Mouse (Mus musculus) limb, embryonic 15.5 days (tissue): Measurements from ENCODE around the gene Fam104a. TPM values are rescaled to one million over a fixed set of nuclear protein-coding genes. Genes with fewer than 3 reads are reported as not detected.

Source experiments
- ATAC-seq: fragments of 200-750 bp; cut with Nextera tagmentation; 2 replicates; pipeline ENCODE4 v1.8.0; 2017; ENCODE audit warnings: low read depth, moderate TSS enrichment; ENCODE audit not compliant: insufficient number of reproducible peaks, low FRiP score, low TSS enrichment
- H3K27ac ChIP-seq: fragments of 300-500 bp; sonication (generic); 2 replicates; pipeline ENCODE4 v1.5.1; 2015; ENCODE audit warnings: moderate library complexity, mild to moderate bottlenecking, inconsistent platforms
- H3K27me3 ChIP-seq: fragments of 300-500 bp; sonication (generic); 2 replicates; pipeline ENCODE4 v1.6.1; 2015; ENCODE audit warnings: inconsistent platforms
- H3K36me3 ChIP-seq: fragments of 300-500 bp; sonication (generic); 2 replicates; pipeline ENCODE4 v1.6.1; 2015; ENCODE audit warnings: inconsistent platforms
- H3K4me1 ChIP-seq: fragments of 300-500 bp; sonication (generic); 2 replicates; pipeline ENCODE4 v1.6.1; 2015; ENCODE audit warnings: inconsistent platforms
- H3K4me2 ChIP-seq: fragments of 300-500 bp; sonication (generic); 2 replicates; pipeline ENCODE4 v1.6.1; 2015; ENCODE audit warnings: mild to moderate bottlenecking, inconsistent platforms
- H3K4me3 ChIP-seq: fragments of 300-500 bp; sonication (generic); 2 replicates; pipeline ENCODE4 v1.5.1; 2015; ENCODE audit warnings: mild to moderate bottlenecking, inconsistent platforms
- H3K9ac ChIP-seq: fragments of 300-500 bp; sonication (generic); 2 replicates; pipeline ENCODE4 v1.6.1; 2015; ENCODE audit warnings: inconsistent platforms
- H3K9me3 ChIP-seq: fragments of 300-500 bp; sonication (generic); 2 replicates; pipeline ENCODE4 v1.6.1; 2016; ENCODE audit warnings: inconsistent platforms
- WGBS: fragments of 180-500 bp; shearing (Covaris S2); methylation state at CpG from one replicate; pipeline ENCODE4 v1.1.7; 2015; 5-methylcytosine and 5-hydroxymethylcytosine counted together
- polyA plus RNA-seq: library from polyadenylated mRNA; unstranded; fragments of >200 nt; fragmentation: Nextera tagmentation; extraction: Ambion mirVana; gene quantifications from 2 replicates; pipeline ENCODE4 v1.2.1, GENCODE M21; 2015

Fam104a gene
- polyA plus RNA-seq, 1 experiment from 2014 or later, result 46.0 TPM

- H3K4me2 ChIP-seq, result no peak overlapping the region
- H3K27ac ChIP-seq, result no peak overlapping the region
- H3K27me3 ChIP-seq, result no peaks in the 10 kb centered on the region
- H3K4me3 ChIP-seq, result no peak overlapping the region
- ATAC-seq, result no peak
- no peaks in the 10 kb centered on the region for H3K9me3 ChIP-seq
- H3K9ac ChIP-seq, result no peak overlapping the region
- 92% methylated on average over 2 of the region's 2 CpGs for WGBS
- no peaks in the 10 kb centered on the region for H3K36me3 ChIP-seq
- 0 out of 2 replicates have a peak, but pooled peaks cover 2% of the 10 kb centered on the region for H3K4me1 ChIP-seq
These were observed 32.2 kb upstream of the Fam104a start for GRCm38 (mm10) chr11:113716132-113716531.

- H3K27me3 ChIP-seq, result no peaks in the 10 kb centered on the region
- H3K4me1 ChIP-seq, result peaks cover 9% of the 10 kb centered on the region
- 69% methylated on average over 7 of the region's 7 CpGs for WGBS
- H3K27ac ChIP-seq, result no peak overlapping the region
- H3K4me2 ChIP-seq, result no peak overlapping the region
- no peaks in the 10 kb centered on the region for H3K9me3 ChIP-seq
- no peak for ATAC-seq
- no peak overlapping the region for H3K9ac ChIP-seq
- H3K36me3 ChIP-seq, result no peaks in the 10 kb centered on the region
- H3K4me3 ChIP-seq, result no peak overlapping the region
These were observed 31.2 kb upstream of the Fam104a start for GRCm38 (mm10) chr11:113715078-113715674.

- no peak overlapping the region for H3K9ac ChIP-seq
- H3K9me3 ChIP-seq, result no peaks in the 10 kb centered on the region
- H3K36me3 ChIP-seq, result no peaks in the 10 kb centered on the region
- no peaks in the 10 kb centered on the region for H3K27me3 ChIP-seq
- 67% methylated on average over 1 of the region's 1 CpGs for WGBS
- no peak for ATAC-seq
- no peak overlapping the region for H3K4me3 ChIP-seq
- no peak overlapping the region for H3K27ac ChIP-seq
- H3K4me1 ChIP-seq, result peaks cover 23% of the 10 kb centered on the region
- H3K4me2 ChIP-seq, result no peak overlapping the region
These were observed 27.1 kb upstream of the Fam104a start for GRCm38 (mm10) chr11:113711061-113711460.

GRCm38 (mm10) chr11:113710257-113710777 lies 26.4 kb upstream of the Fam104a start:
- no peaks in the 10 kb centered on the region for H3K27me3 ChIP-seq

GRCm38 (mm10) chr11:113709731-113710256 lies 25.8 kb upstream of the Fam104a start, which contains the start of gene Cpsf4l:
Gene Cpsf4l (minus strand): TSS chr11:113710017.
- no peak for ATAC-seq
- no peak within 1 kb of the TSS for H3K4me3 ChIP-seq
- no peak within 1 kb of the TSS for H3K9ac ChIP-seq
- 13% methylated on average over 11 of the region's 11 CpGs for WGBS
- H3K36me3 ChIP-seq, result no peaks in the 10 kb centered on the region
- H3K4me2 ChIP-seq, result 0 out of 2 replicates have a peak within 1 kb of the TSS, but pooled peaks have one; percentile 3
- H3K4me1 ChIP-seq, result peaks cover 21% of the 10 kb centered on the region
- no peaks in the 10 kb centered on the region for H3K9me3 ChIP-seq
- H3K27ac ChIP-seq, result peak within 1 kb of the TSS; percentile 73
- no peaks in the 10 kb centered on the region for H3K27me3 ChIP-seq

More at GRCm38 (mm10) chr11:113710257-113710777, 26.4 kb upstream of the Fam104a start:
- H3K9me3 ChIP-seq, result no peaks in the 10 kb centered on the region
- 6% methylated on average over 10 of the region's 10 CpGs for WGBS
- no peak overlapping the region for H3K4me2 ChIP-seq
- H3K36me3 ChIP-seq, result no peaks in the 10 kb centered on the region
- no peak overlapping the region for H3K4me3 ChIP-seq
- no peak for ATAC-seq
- peaks cover 23% of the 10 kb centered on the region for H3K4me1 ChIP-seq
- H3K9ac ChIP-seq, result no peak overlapping the region
- H3K27ac ChIP-seq, result peak overlapping the region; percentile 73

- Histone ChIP-seq H3K4me1 (peaks cover 21% of the 10 kb centered on the region), H3K27ac (no peak overlapping the region), H3K9ac (no peak overlapping the region), H3K4me3 (no peak overlapping the region), H3K9me3 (no peaks in the 10 kb centered on the region), H3K36me3 (no peaks in the 10 kb centered on the region), H3K4me2 (0 out of 2 replicates have a peak overlapping the region, but pooled peaks have one; percentile 3), H3K27me3 (no peaks in the 10 kb centered on the region)
- 21% methylated on average over 15 of the region's 15 CpGs for WGBS
- no peak for ATAC-seq
These were observed 25.3 kb upstream of the Fam104a start for GRCm38 (mm10) chr11:113709272-113709671.

GRCm38 (mm10) chr11:113708629-113709213 lies 24.8 kb upstream of the Fam104a start:
- H3K27me3 ChIP-seq, result no peaks in the 10 kb centered on the region
- 47% methylated on average over 19 of the region's 19 CpGs for WGBS
- no peaks in the 10 kb centered on the region for H3K36me3 ChIP-seq
- H3K4me2 ChIP-seq, result no peak overlapping the region
- no peak for ATAC-seq
- no peak overlapping the region for H3K4me3 ChIP-seq
- no peaks in the 10 kb centered on the region for H3K9me3 ChIP-seq
- peaks cover 24% of the 10 kb centered on the region for H3K4me1 ChIP-seq
- no peak overlapping the region for H3K9ac ChIP-seq
- no peak overlapping the region for H3K27ac ChIP-seq

- ATAC-seq, result no peak
- Histone ChIP-seq H3K4me1 (peaks cover 24% of the 10 kb centered on the region), H3K9me3 (no peaks in the 10 kb centered on the region), H3K36me3 (peaks cover 3% of the 10 kb centered on the region; the same call in 1 of the 2 replicates), H3K4me2 (no peak overlapping the region), H3K4me3 (no peak overlapping the region), H3K9ac (no peak overlapping the region), H3K27ac (no peak overlapping the region), H3K27me3 (no peaks in the 10 kb centered on the region)
- 79% methylated on average over 15 of the region's 15 CpGs for WGBS
These were observed 22.2 kb upstream of the Fam104a start for GRCm38 (mm10) chr11:113705966-113706652.

GRCm38 (mm10) chr11:113703758-113704157 lies 19.8 kb upstream of the Fam104a start:
- 31% methylated on average over 5 of the region's 5 CpGs for WGBS
- ATAC-seq, result no peak; the same call in 1 of the 2 replicates
- no peaks in the 10 kb centered on the region for H3K27me3 ChIP-seq
- no peak overlapping the region for H3K27ac ChIP-seq
- no peak overlapping the region for H3K4me2 ChIP-seq
- H3K4me1 ChIP-seq, result peaks cover 4% of the 10 kb centered on the region; the same call in 1 of the 2 replicates
- no peak overlapping the region for H3K4me3 ChIP-seq
- peaks cover 6% of the 10 kb centered on the region; the same call in 1 of the 2 replicates for H3K36me3 ChIP-seq
- H3K9ac ChIP-seq, result no peak overlapping the region
- H3K9me3 ChIP-seq, result no peaks in the 10 kb centered on the region

GRCm38 (mm10) chr11:113699643-113700042 lies 15.7 kb upstream of the Fam104a start:
- Histone ChIP-seq H3K4me2 (no peak overlapping the region), H3K4me3 (no peak overlapping the region), H3K27me3 (no peaks in the 10 kb centered on the region), H3K36me3 (peaks cover 35% of the 10 kb centered on the region), H3K4me1 (peaks cover 3% of the 10 kb centered on the region; the same call in 1 of the 2 replicates), H3K9ac (no peak overlapping the region), H3K27ac (no peak overlapping the region), H3K9me3 (no peaks in the 10 kb centered on the region)
- no peak for ATAC-seq
- WGBS, result 85% methylated on average over 7 of the region's 7 CpGs

- ATAC-seq, result no peak
- 86% methylated on average over 12 of the region's 12 CpGs for WGBS
- H3K4me3 ChIP-seq, result no peak overlapping the region
- no peaks in the 10 kb centered on the region for H3K9me3 ChIP-seq
- no peaks in the 10 kb centered on the region for H3K4me1 ChIP-seq
- H3K36me3 ChIP-seq, result peaks cover 48% of the 10 kb centered on the region
- no peak overlapping the region for H3K9ac ChIP-seq
- no peaks in the 10 kb centered on the region for H3K27me3 ChIP-seq
- H3K4me2 ChIP-seq, result no peak overlapping the region
- no peak overlapping the region for H3K27ac ChIP-seq
These were observed 14.1 kb upstream of the Fam104a start for GRCm38 (mm10) chr11:113698013-113698545.
